Mouse (Mus musculus) brain, embryonic 14.5 days (tissue): ENCODE measurements around the gene Slc48a1.

Source experiments
- CTCF ChIP-seq: fragments of 200-500 bp; IDR thresholded peaks from 2 replicates; pipeline ENCODE4 v1.5.1; 2012; ENCODE audit warnings: inconsistent platforms, mild to moderate bottlenecking, moderate library complexity, borderline replicate concordance; ENCODE audit not compliant: insufficient read depth, insufficient read length; ENCODE audit errors: extremely low read depth
- POLR2A ChIP-seq: fragments of 200-500 bp; IDR thresholded peaks from 2 replicates; pipeline ENCODE4 v1.6.1; 2012; ENCODE audit warnings: mild to moderate bottlenecking, inconsistent platforms, borderline replicate concordance; ENCODE audit not compliant: poor library complexity, insufficient read depth, insufficient read length, severe bottlenecking; ENCODE audit errors: extremely low read depth

DNA sequence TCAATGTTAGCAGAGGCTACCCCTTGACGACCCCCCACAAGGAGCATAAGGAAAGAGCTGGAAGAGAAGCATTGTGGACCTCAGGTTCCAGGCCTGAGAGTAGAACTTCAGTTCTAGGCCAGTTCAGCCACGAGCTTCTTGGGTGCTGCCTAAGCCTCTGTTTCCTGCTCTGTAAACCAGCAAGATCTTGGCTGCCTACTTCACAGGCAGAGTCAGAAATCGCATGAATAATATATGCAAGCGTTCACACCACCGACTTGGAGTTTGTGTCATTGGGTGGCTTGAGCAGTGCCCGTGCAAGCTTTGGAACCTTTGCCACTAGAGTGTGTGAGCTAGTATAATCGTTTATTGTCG lies 58.6 kb downstream of the Slc48a1 start:
- TF ChIP-seq CTCF (no peak), POLR2A (no peak)
